Mouse (Mus musculus) megakaryocyte, embryonic 14.5 days (primary cell): ENCODE measurements around the gene Ppa2.

Experiments
- FLI1 ChIP-seq: IDR thresholded peaks from 2 replicates; pipeline ENCODE4 v1.6.1; 2012; ENCODE audit warnings: low read length, inconsistent platforms, mixed read lengths
- GATA1 ChIP-seq: IDR thresholded peaks from 3 replicates; pipeline ENCODE4 v1.6.1; 2012; ENCODE audit warnings: mixed read lengths, low read length, inconsistent platforms, borderline replicate concordance

DNA sequence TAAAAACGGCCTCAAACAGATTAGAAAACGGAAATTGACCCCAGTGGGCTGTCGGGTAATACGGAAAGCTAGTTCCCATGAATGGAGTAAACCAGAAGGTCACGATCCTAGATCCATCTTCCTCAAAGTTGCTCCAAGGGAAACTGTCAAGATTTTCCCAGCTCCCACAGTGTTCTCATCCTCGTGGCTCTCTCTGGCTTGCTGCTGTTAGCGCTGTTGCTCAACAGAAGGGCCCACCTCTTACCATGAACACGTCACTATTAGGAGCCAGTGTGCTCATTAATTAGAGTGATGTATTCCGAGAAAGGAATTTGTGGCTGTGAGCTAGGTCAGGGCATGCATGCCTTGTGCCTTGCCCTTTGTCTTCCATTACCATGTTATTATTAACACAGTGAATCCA, 72.2 kb downstream of the Ppa2 start:
- TF ChIP-seq GATA1 (no peak), FLI1 (no peak)
